Mouse (Mus musculus) cerebellum, adult 2 months (tissue): Measurements from ENCODE around the gene Ubald1.

ENCODE experiments used
- CTCF ChIP-seq: fragments of 200-500 bp; IDR thresholded peaks from 2 replicates; pipeline ENCODE4 v1.5.1; 2011; ENCODE audit warnings: low read depth, mild to moderate bottlenecking, control low read depth, low read length, moderate library complexity, borderline replicate concordance; ENCODE audit not compliant: insufficient read depth
- POLR2A ChIP-seq: fragments of 200-500 bp; IDR thresholded peaks from 2 replicates; pipeline ENCODE4 v1.6.1; 2011; ENCODE audit warnings: low read length, control low read depth, borderline replicate concordance; ENCODE audit not compliant: insufficient read depth

- TF ChIP-seq CTCF (no peak), POLR2A (no peak)
Measured at GRCm38 (mm10) chr16:4906559-4906958, 26.4 kb upstream of the Ubald1 start.
